Mouse (Mus musculus) forebrain, embryonic 13.5 days (tissue): Measurements from ENCODE around the gene Jak2. TPM values are rescaled to one million over a fixed set of nuclear protein-coding genes. Genes with fewer than 3 reads are reported as not detected.
A peak's percentile ranks its signal among the peaks of the same experiment; 100 is the strongest.

Source experiments
- ATAC-seq: fragments of 200-750 bp; cut with Nextera tagmentation; 2 replicates; pipeline ENCODE4 v1.8.0; 2017
- H3K27ac ChIP-seq: fragments of 300-500 bp; sonication (generic); 2 replicates; pipeline ENCODE4 v1.5.1; 2015; ENCODE audit warnings: inconsistent platforms, mild to moderate bottlenecking, moderate library complexity
- H3K27me3 ChIP-seq: fragments of 300-500 bp; sonication (generic); 2 replicates; pipeline ENCODE4 v1.6.1; 2015; ENCODE audit warnings: mild to moderate bottlenecking, inconsistent platforms
- H3K36me3 ChIP-seq: fragments of 300-500 bp; sonication (generic); 2 replicates; pipeline ENCODE4 v1.6.1; 2015; ENCODE audit warnings: mild to moderate bottlenecking, inconsistent platforms; ENCODE audit not compliant: poor library complexity, severe bottlenecking
- H3K4me1 ChIP-seq: fragments of 300-500 bp; sonication (generic); 2 replicates; pipeline ENCODE4 v1.6.1; 2015; ENCODE audit warnings: inconsistent platforms
- H3K4me2 ChIP-seq: fragments of 300-500 bp; sonication (generic); 2 replicates; pipeline ENCODE4 v1.6.1; 2015; ENCODE audit warnings: inconsistent platforms, mild to moderate bottlenecking, moderate library complexity
- H3K4me3 ChIP-seq: fragments of 300-500 bp; sonication (generic); 2 replicates; pipeline ENCODE4 v1.5.1; 2015; ENCODE audit warnings: mild to moderate bottlenecking, inconsistent platforms
- H3K9ac ChIP-seq: fragments of 300-500 bp; sonication (generic); 2 replicates; pipeline ENCODE4 v1.6.1; 2015; ENCODE audit warnings: mild to moderate bottlenecking, inconsistent platforms
- H3K9me3 ChIP-seq: fragments of 300-500 bp; sonication (generic); replicated peaks from 2 replicates; pipeline ENCODE4 v1.6.1; 2016; ENCODE audit warnings: inconsistent platforms
- WGBS: fragments of 180-500 bp; shearing (Covaris S2); methylation state at CpG from one replicate; pipeline ENCODE4 v1.1.7; 2015; 5-methylcytosine and 5-hydroxymethylcytosine counted together
- polyA plus RNA-seq: library from polyadenylated mRNA; unstranded; fragments of >200 nt; fragmentation: Nextera tagmentation; extraction: Ambion mirVana; gene quantifications from 2 replicates; pipeline ENCODE4 v1.2.1, GENCODE M21; 2015

Gene Jak2
- polyA plus RNA-seq, 1 experiment from 2014 or later: 10.7 TPM

GRCm38 (mm10) chr19:29232738-29233137 lies 18.9 kb upstream of the Jak2 start:
- Histone ChIP-seq H3K27ac (no peak overlapping the region), H3K9me3 (no peaks in the 10 kb centered on the region), H3K27me3 (no peaks in the 10 kb centered on the region), H3K4me3 (no peak overlapping the region), H3K36me3 (no peaks in the 10 kb centered on the region), H3K9ac (no peak overlapping the region), H3K4me1 (peaks cover 11% of the 10 kb centered on the region), H3K4me2 (no peak overlapping the region)
- no peak for ATAC-seq
- WGBS: 81% methylated on average over 6 of the region's 6 CpGs

- Histone ChIP-seq H3K4me2 (no peak overlapping the region), H3K27me3 (no peaks in the 10 kb centered on the region), H3K27ac (no peak overlapping the region), H3K4me3 (no peak overlapping the region), H3K36me3 (no peaks in the 10 kb centered on the region), H3K9me3 (no peaks in the 10 kb centered on the region), H3K9ac (no peak overlapping the region), H3K4me1 (peaks cover 11% of the 10 kb centered on the region)
- WGBS: 48% methylated on average over 9 of the region's 9 CpGs
- no peak for ATAC-seq
Observed at GRCm38 (mm10) chr19:29236658-29237385, 14.8 kb upstream of the Jak2 start.

GRCm38 (mm10) chr19:29238171-29238570 lies 13.5 kb upstream of the Jak2 start:
- Histone ChIP-seq H3K4me3 (no peak overlapping the region), H3K27me3 (no peaks in the 10 kb centered on the region), H3K9ac (no peak overlapping the region), H3K4me2 (no peak overlapping the region), H3K27ac (no peak overlapping the region), H3K9me3 (no peaks in the 10 kb centered on the region), H3K36me3 (no peaks in the 10 kb centered on the region), H3K4me1 (peaks cover 11% of the 10 kb centered on the region)
- ATAC-seq: no peak
- WGBS: 76% methylated on average over 9 of the region's 9 CpGs

DNA sequence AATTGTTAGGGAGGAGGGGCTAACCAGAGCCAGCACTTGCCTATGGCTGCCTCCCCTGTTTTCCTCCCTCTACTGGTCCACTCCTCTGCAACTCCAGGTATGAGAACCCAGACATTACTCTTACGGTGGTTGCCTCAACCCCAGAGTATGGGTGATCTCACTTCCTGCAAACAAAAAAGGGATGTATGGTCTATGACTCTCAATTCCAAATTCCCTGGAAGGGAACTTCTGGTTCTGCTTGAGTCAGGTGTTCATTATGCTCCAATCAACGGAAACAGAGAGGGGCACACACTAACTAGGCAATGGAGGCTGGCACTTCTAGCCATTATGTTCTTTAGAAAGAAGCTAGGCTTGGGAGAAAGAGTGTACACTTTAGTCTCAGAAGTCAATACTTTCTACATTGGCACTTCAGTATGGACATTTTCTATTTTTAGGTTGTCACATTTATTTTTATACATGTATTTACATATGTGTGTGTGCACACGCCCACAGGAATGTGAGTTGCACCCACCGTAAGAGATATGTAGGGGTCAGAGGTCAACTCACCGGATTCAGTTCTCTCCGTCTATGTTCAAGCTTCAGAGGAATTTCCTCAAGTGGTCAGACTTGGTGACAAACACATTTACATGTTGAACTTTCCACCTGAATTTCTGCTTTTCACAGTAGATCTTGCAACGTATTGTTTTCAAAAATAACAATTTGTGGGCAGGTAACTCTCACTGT lies 12.0 kb upstream of the Jak2 start:
- Histone ChIP-seq H3K36me3 (no peaks in the 10 kb centered on the region), H3K4me2 (no peak overlapping the region), H3K9ac (no peak overlapping the region), H3K9me3 (no peaks in the 10 kb centered on the region), H3K4me3 (no peak overlapping the region), H3K27me3 (no peaks in the 10 kb centered on the region), H3K4me1 (peaks cover 7% of the 10 kb centered on the region), H3K27ac (no peak overlapping the region)
- WGBS: 88% methylated on average over 7 of the region's 7 CpGs
- ATAC-seq: no peak

DNA sequence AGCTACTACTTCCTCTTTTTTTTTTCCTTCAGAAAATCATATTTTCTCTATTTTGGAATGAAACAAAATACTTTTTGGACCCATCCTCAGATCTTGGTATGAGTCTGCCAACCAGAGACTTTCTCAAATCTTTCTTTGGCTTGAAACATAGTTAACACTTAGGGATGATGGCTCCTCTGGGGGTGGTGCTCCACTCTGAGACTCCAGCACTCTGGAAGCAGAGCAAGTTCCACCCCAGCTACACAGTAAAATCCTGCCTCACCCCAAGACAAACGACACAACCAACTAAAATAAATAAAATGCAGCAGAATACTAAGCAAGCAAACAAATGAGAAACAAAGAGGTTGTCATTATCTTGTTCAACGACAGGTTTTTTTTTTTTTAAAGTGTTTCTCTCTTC lies 11.0 kb upstream of the Jak2 start:
- no peaks in the 10 kb centered on the region for H3K36me3 ChIP-seq
- H3K4me2 ChIP-seq: no peak overlapping the region
- H3K9me3 ChIP-seq: no peaks in the 10 kb centered on the region
- no peak overlapping the region for H3K9ac ChIP-seq
- ATAC-seq: no peak
- no peak overlapping the region for H3K27ac ChIP-seq
- H3K27me3 ChIP-seq: no peaks in the 10 kb centered on the region
- peaks cover 7% of the 10 kb centered on the region for H3K4me1 ChIP-seq
- 78% methylated on average over 2 of the region's 2 CpGs for WGBS
- no peak overlapping the region for H3K4me3 ChIP-seq

DNA sequence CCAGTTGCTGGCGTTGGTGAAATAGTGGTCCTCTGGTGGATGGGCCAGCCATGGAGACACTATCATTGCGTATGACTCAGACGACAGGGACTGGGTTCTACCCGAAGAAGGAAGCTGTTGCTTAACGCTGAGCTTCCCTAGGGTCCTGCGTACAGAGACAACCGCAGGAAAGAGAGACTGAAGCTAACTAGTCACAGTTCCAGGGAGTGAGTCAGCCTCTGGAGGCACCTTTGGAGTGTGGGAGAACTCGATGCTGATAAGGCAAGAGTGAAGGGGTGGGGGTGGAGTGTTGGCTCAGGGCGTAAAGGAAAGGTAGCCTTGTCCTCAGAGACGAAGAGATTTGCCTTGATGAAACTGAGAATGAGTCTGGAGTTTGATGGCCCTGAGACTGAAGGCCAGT lies 10.0 kb upstream of the Jak2 start:
- H3K9me3 ChIP-seq: no peaks in the 10 kb centered on the region
- no peak overlapping the region for H3K4me3 ChIP-seq
- H3K4me1 ChIP-seq: peaks cover 6% of the 10 kb centered on the region
- H3K36me3 ChIP-seq: no peaks in the 10 kb centered on the region
- no peaks in the 10 kb centered on the region for H3K27me3 ChIP-seq
- no peak for ATAC-seq
- H3K27ac ChIP-seq: no peak overlapping the region
- H3K4me2 ChIP-seq: no peak overlapping the region
- H3K9ac ChIP-seq: no peak overlapping the region
- 76% methylated on average over 10 of the region's 10 CpGs for WGBS

DNA sequence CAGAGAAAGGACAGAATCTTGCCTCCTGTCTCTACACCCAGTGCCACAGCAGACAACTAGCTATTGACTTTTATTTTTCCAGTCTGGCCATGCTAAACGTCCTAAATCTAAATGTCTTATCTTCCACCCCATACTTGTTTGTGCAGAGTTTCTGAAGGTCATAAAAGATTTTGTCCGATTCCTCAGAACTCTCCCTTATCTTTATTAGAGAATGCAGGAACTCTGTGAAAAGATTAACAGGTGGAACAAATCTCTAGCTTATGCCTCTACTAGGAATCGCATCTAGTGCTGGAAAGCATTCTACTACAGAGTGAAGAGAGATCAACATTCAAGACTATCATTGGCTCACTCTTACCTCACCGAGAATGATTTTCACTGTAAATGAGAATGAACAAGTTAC lies 1.7 kb upstream of the Jak2 start:
- H3K4me3 ChIP-seq: peak overlapping the region; percentile 92
- no peaks in the 10 kb centered on the region for H3K36me3 ChIP-seq
- peak overlapping the region; percentile 83 for H3K4me2 ChIP-seq
- no peaks in the 10 kb centered on the region for H3K9me3 ChIP-seq
- H3K27me3 ChIP-seq: no peaks in the 10 kb centered on the region
- peaks cover 52% of the 10 kb centered on the region for H3K4me1 ChIP-seq
- 63% methylated on average over 4 of the region's 4 CpGs for WGBS
- peak overlapping the region; percentile 98; the same call in 1 of the 2 replicates for H3K27ac ChIP-seq
- peak overlapping the region; percentile 95 for H3K9ac ChIP-seq
- ATAC-seq: no peak

- Histone ChIP-seq H3K27ac (peak overlapping the region; percentile 98), H3K9ac (peak overlapping the region; percentile 95), H3K4me3 (peak overlapping the region; percentile 92), H3K4me1 (peaks cover 64% of the 10 kb centered on the region), H3K27me3 (no peaks in the 10 kb centered on the region), H3K36me3 (no peaks in the 10 kb centered on the region), H3K9me3 (no peaks in the 10 kb centered on the region), H3K4me2 (peak overlapping the region; percentile 83)
- ATAC-seq: peak; percentile 65; the same call in 1 of the 2 replicates
- under 1% methylated on average over 37 of the region's 44 CpGs for WGBS
Observed at GRCm38 (mm10) chr19:29251958-29252801, 552 bp downstream of the Jak2 start.

- Histone ChIP-seq H3K27me3 (no peaks in the 10 kb centered on the region), H3K4me3 (peak overlapping the region; percentile 92), H3K4me2 (peak overlapping the region; percentile 83), H3K9ac (peak overlapping the region; percentile 95), H3K36me3 (no peaks in the 10 kb centered on the region), H3K4me1 (peaks cover 64% of the 10 kb centered on the region), H3K9me3 (no peaks in the 10 kb centered on the region), H3K27ac (peak overlapping the region; percentile 98; the same call in 1 of the 2 replicates)
- ATAC-seq: no peak
- WGBS: 24% methylated on average over 10 of the region's 10 CpGs
Observed at GRCm38 (mm10) chr19:29252831-29253545, 1.4 kb downstream of the Jak2 start.

- no peaks in the 10 kb centered on the region for H3K27me3 ChIP-seq
- peak; percentile 39 for ATAC-seq
- WGBS: 1% methylated on average over 9 of the region's 9 CpGs
- peak overlapping the region; percentile 92 for H3K4me3 ChIP-seq
- H3K9me3 ChIP-seq: no peaks in the 10 kb centered on the region
- H3K4me2 ChIP-seq: peak overlapping the region; percentile 83
- peaks cover 58% of the 10 kb centered on the region for H3K4me1 ChIP-seq
- peak overlapping the region; percentile 60; the same call in 1 of the 2 replicates for H3K27ac ChIP-seq
- H3K9ac ChIP-seq: 0 out of 2 replicates have a peak overlapping the region, but pooled peaks have one; percentile 37
- no peaks in the 10 kb centered on the region for H3K36me3 ChIP-seq
Observed at GRCm38 (mm10) chr19:29253728-29254127, 2.1 kb downstream of the Jak2 start.

DNA sequence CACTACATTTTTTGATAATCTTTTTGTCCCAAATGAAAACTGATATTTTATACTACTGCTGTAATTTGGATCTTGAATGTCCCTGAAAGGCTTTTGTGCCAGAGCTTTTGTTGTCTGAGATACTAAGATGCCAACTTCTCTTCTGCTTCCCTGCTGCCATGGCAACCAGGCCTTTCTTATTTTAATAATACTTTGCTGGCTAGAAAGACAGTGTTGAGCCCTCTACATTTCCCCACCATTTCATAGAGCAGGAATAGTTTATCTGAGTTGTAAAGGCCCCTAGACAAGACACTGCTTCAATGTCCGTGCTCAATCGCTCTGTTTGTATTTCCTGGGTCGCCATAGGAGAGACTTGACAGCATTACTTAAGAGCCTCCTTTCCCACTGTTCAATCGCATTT lies 3.0 kb downstream of the Jak2 start:
- no peak for ATAC-seq
- Histone ChIP-seq H3K36me3 (no peaks in the 10 kb centered on the region), H3K4me3 (peak overlapping the region; percentile 92; the same call in 1 of the 2 replicates), H3K4me2 (peak overlapping the region; percentile 83), H3K27me3 (no peaks in the 10 kb centered on the region), H3K27ac (peak overlapping the region; percentile 60), H3K9ac (0 out of 2 replicates have a peak overlapping the region, but pooled peaks have one; percentile 14), H3K4me1 (peaks cover 49% of the 10 kb centered on the region), H3K9me3 (no peaks in the 10 kb centered on the region)
- WGBS: 7% methylated on average over 4 of the region's 4 CpGs
